Mouse (Mus musculus): Measurements from ENCODE around the gene Notch3. TPM values are rescaled to one million over a fixed set of nuclear protein-coding genes. Genes with fewer than 3 reads are reported as not detected.

The Notch3 gene
- polyA plus RNA-seq, 1 experiment = 1.5 TPM

GRCm38 (mm10) chr17:32165803-32166595 lies 653 bp downstream of the Notch3 start:
- peak overlapping the region; percentile 62 for H3K4me3 ChIP-seq (ENCODE audit: control insufficient read depth, low read depth, low read length)
- H3K36me3 ChIP-seq (ENCODE audit: control insufficient read depth, insufficient read depth, low read length) = no peaks in the 10 kb centered on the region
- TF ChIP-seq CTCF (IDR thresholded peaks at IDR 0.05; ENCODE audit: control insufficient read depth, insufficient read depth, insufficient replicate concordance, low read depth, low read length) (no peak), POLR2A (IDR thresholded peaks at IDR 0.05; ENCODE audit: control insufficient read depth, low read depth, low read length) (no peak)
- no peaks in the 10 kb centered on the region for H3K27me3 ChIP-seq (ENCODE audit: control insufficient read depth, insufficient read depth, low read length)
- H3K4me1 ChIP-seq (ENCODE audit: control insufficient read depth, insufficient read depth, low read length) = peaks cover 17% of the 10 kb centered on the region
- H3K27ac ChIP-seq (ENCODE audit: control insufficient read depth, insufficient read depth, low read depth, low read length) = no peak overlapping the region

- no peak overlapping the region for H3K27ac ChIP-seq (ENCODE audit: control insufficient read depth, insufficient read depth, low read depth, low read length)
- H3K27me3 ChIP-seq (ENCODE audit: control insufficient read depth, insufficient read depth, low read length) = no peaks in the 10 kb centered on the region
- TF ChIP-seq CTCF (IDR thresholded peaks at IDR 0.05; ENCODE audit: control insufficient read depth, insufficient read depth, insufficient replicate concordance, low read depth, low read length) = no peak
- TF ChIP-seq POLR2A (IDR thresholded peaks at IDR 0.05; ENCODE audit: control insufficient read depth, low read depth, low read length) = no peak
- no peak overlapping the region for H3K4me3 ChIP-seq (ENCODE audit: control insufficient read depth, low read depth, low read length)
- H3K4me1 ChIP-seq (ENCODE audit: control insufficient read depth, insufficient read depth, low read length) = peaks cover 17% of the 10 kb centered on the region
- H3K36me3 ChIP-seq (ENCODE audit: control insufficient read depth, insufficient read depth, low read length) = no peaks in the 10 kb centered on the region
These were observed 1.3 kb downstream of the Notch3 start for GRCm38 (mm10) chr17:32165266-32165802.

GRCm38 (mm10) chr17:32164780-32165179 lies 1.9 kb downstream of the Notch3 start:
- TF ChIP-seq CTCF (IDR thresholded peaks at IDR 0.05; ENCODE audit: control insufficient read depth, insufficient read depth, insufficient replicate concordance, low read depth, low read length) = no peak
- no peak for TF ChIP-seq POLR2A (IDR thresholded peaks at IDR 0.05; ENCODE audit: control insufficient read depth, low read depth, low read length)
- Histone ChIP-seq H3K36me3 (ENCODE audit: control insufficient read depth, insufficient read depth, low read length) (no peaks in the 10 kb centered on the region), H3K27ac (ENCODE audit: control insufficient read depth, insufficient read depth, low read depth, low read length) (no peak overlapping the region), H3K27me3 (ENCODE audit: control insufficient read depth, insufficient read depth, low read length) (no peaks in the 10 kb centered on the region), H3K4me3 (ENCODE audit: control insufficient read depth, low read depth, low read length) (no peak overlapping the region), H3K4me1 (ENCODE audit: control insufficient read depth, insufficient read depth, low read length) (peaks cover 17% of the 10 kb centered on the region)

- Histone ChIP-seq H3K4me3 (ENCODE audit: control insufficient read depth, low read depth, low read length) (no peak overlapping the region), H3K27me3 (ENCODE audit: control insufficient read depth, insufficient read depth, low read length) (no peaks in the 10 kb centered on the region), H3K36me3 (ENCODE audit: control insufficient read depth, insufficient read depth, low read length) (no peaks in the 10 kb centered on the region), H3K4me1 (ENCODE audit: control insufficient read depth, insufficient read depth, low read length) (peaks cover 17% of the 10 kb centered on the region), H3K27ac (ENCODE audit: control insufficient read depth, insufficient read depth, low read depth, low read length) (no peak overlapping the region)
- TF ChIP-seq CTCF (IDR thresholded peaks at IDR 0.05; ENCODE audit: control insufficient read depth, insufficient read depth, insufficient replicate concordance, low read depth, low read length) = no peak
- no peak for TF ChIP-seq POLR2A (IDR thresholded peaks at IDR 0.05; ENCODE audit: control insufficient read depth, low read depth, low read length)
These were observed 2.6 kb downstream of the Notch3 start for GRCm38 (mm10) chr17:32163910-32164650.

GRCm38 (mm10) chr17:32162112-32162850 lies 4.4 kb downstream of the Notch3 start:
- TF ChIP-seq CTCF (IDR thresholded peaks at IDR 0.05; ENCODE audit: control insufficient read depth, insufficient read depth, insufficient replicate concordance, low read depth, low read length) (peak; percentile 75; the same call in 1 of the 2 replicates), POLR2A (IDR thresholded peaks at IDR 0.05; ENCODE audit: control insufficient read depth, low read depth, low read length) (no peak)
- Histone ChIP-seq H3K4me1 (ENCODE audit: control insufficient read depth, insufficient read depth, low read length) (peaks cover 17% of the 10 kb centered on the region), H3K27ac (ENCODE audit: control insufficient read depth, insufficient read depth, low read depth, low read length) (no peak overlapping the region), H3K36me3 (ENCODE audit: control insufficient read depth, insufficient read depth, low read length) (no peaks in the 10 kb centered on the region), H3K27me3 (ENCODE audit: control insufficient read depth, insufficient read depth, low read length) (no peaks in the 10 kb centered on the region), H3K4me3 (ENCODE audit: control insufficient read depth, low read depth, low read length) (peak overlapping the region; percentile 54)

- Histone ChIP-seq H3K27me3 (ENCODE audit: control insufficient read depth, insufficient read depth, low read length) (no peaks in the 10 kb centered on the region), H3K27ac (ENCODE audit: control insufficient read depth, insufficient read depth, low read depth, low read length) (no peak overlapping the region), H3K4me3 (ENCODE audit: control insufficient read depth, low read depth, low read length) (no peak overlapping the region), H3K4me1 (ENCODE audit: control insufficient read depth, insufficient read depth, low read length) (peaks cover 14% of the 10 kb centered on the region), H3K36me3 (ENCODE audit: control insufficient read depth, insufficient read depth, low read length) (no peaks in the 10 kb centered on the region)
- TF ChIP-seq POLR2A (IDR thresholded peaks at IDR 0.05; ENCODE audit: control insufficient read depth, low read depth, low read length) = no peak
- TF ChIP-seq CTCF (IDR thresholded peaks at IDR 0.05; ENCODE audit: control insufficient read depth, insufficient read depth, insufficient replicate concordance, low read depth, low read length) = no peak
These were observed 5.8 kb downstream of the Notch3 start for GRCm38 (mm10) chr17:32160882-32161281.
